Mouse (Mus musculus) limb, embryonic 14.5 days (tissue): ENCODE data around the gene Suds3. TPM values are rescaled to one million over a fixed set of nuclear protein-coding genes. Genes with fewer than 3 reads are reported as not detected.

Experiments used
- ATAC-seq: fragments of 200-750 bp; cut with Nextera tagmentation; 2 replicates; pipeline ENCODE4 v1.8.0; 2017; ENCODE audit warnings: low read depth, moderate number of reproducible peaks, moderate TSS enrichment; ENCODE audit not compliant: low FRiP score
- DNase-seq: peaks from one replicate; pipeline ENCODE4 v3.0.0-alpha.2; 2015; ENCODE audit warnings: low spot score
- H3K27ac ChIP-seq: fragments of 300-500 bp; sonication (generic); replicated peaks from 2 replicates; pipeline ENCODE4 v1.5.1; 2014; ENCODE audit warnings: low read depth, mild to moderate bottlenecking, low read length, moderate library complexity, mixed read lengths
- H3K27me3 ChIP-seq: fragments of 300-500 bp; sonication (generic); 2 replicates; pipeline ENCODE4 v1.6.1; 2014; ENCODE audit warnings: low read length, mixed read lengths; ENCODE audit not compliant: control insufficient read depth, insufficient read depth
- H3K36me3 ChIP-seq: fragments of 300-500 bp; sonication (generic); 2 replicates; pipeline ENCODE4 v1.6.1; 2014; ENCODE audit warnings: mild to moderate bottlenecking, low read length, moderate library complexity, mixed read lengths; ENCODE audit not compliant: control insufficient read depth, insufficient read depth
- H3K4me1 ChIP-seq: fragments of 300-500 bp; sonication (generic); 2 replicates; pipeline ENCODE4 v1.6.1; 2014; ENCODE audit warnings: antibody characterized with exemption, low read length, mixed read lengths; ENCODE audit not compliant: control insufficient read depth, insufficient read depth
- H3K4me2 ChIP-seq: fragments of 300-500 bp; sonication (generic); replicated peaks from 2 replicates; pipeline ENCODE4 v1.6.1; 2014; ENCODE audit warnings: low read depth, mild to moderate bottlenecking, low read length, moderate library complexity; ENCODE audit not compliant: severe bottlenecking
- H3K4me3 ChIP-seq: fragments of 300-500 bp; sonication (generic); replicated peaks from 2 replicates; pipeline ENCODE4 v1.5.1; 2014; ENCODE audit warnings: low read length
- H3K9ac ChIP-seq: fragments of 300-500 bp; sonication (generic); 2 replicates; pipeline ENCODE4 v1.6.1; 2014; ENCODE audit warnings: mild to moderate bottlenecking, low read depth, low read length, moderate library complexity; ENCODE audit not compliant: severe bottlenecking
- H3K9me3 ChIP-seq: fragments of 300-500 bp; sonication (generic); 2 replicates; pipeline ENCODE4 v1.6.1; 2016; ENCODE audit warnings: low read length; ENCODE audit not compliant: control insufficient read depth
- POLR2A ChIP-seq: fragments of 200-500 bp; IDR thresholded peaks from 2 replicates; pipeline ENCODE4 v1.8.0; 2012; ENCODE audit warnings: inconsistent platforms, mild to moderate bottlenecking, moderate library complexity, borderline replicate concordance; ENCODE audit not compliant: insufficient read depth, insufficient read length; ENCODE audit errors: extremely low read depth
- WGBS: fragments of 180-500 bp; shearing (Covaris S2); extraction: QIAGEN DNeasy Blood & Tissue Kit; methylation state at CpG from one replicate; pipeline ENCODE4 v1.1.7; 2014; 5-methylcytosine and 5-hydroxymethylcytosine counted together
- polyA plus RNA-seq, 2 experiments: library from polyadenylated mRNA; depleted of rRNA in 1 of 2; stranded (reverse) in 1 of 2; unstranded in 1 of 2; fragments of >200 nt; fragmentation: Nextera tagmentation in 1 of 2; extraction: Ambion mirVana in 1 of 2; gene quantifications; 2 replicates each; pipeline versions ENCODE4 v1.2.1 to v1.2.3; 2012 to 2014

Suds3 gene
- polyA plus RNA-seq, 2 experiments: 43.8 to 74.7 TPM

DNA sequence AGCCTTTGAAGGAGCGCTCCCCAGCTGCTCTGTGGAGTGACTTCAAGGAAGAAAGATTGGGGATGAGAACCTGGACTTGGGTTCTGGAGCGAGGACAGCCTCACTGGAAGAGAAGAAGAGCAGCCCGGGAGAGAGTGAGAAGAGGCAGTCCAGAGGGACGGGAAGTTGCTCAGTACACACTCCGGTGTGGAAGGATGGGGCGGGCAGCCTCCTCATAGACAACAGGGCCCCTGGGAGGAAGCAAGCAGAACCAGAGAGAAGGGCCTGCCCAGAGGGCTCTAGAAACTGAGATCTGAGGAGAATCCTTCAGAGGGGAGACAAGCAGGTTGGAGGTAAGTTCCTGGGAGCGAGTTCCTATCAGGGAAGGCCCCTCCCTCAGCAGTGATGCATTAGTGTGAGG, 24.5 kb upstream of the Suds3 start:
- H3K4me3 ChIP-seq: no peak overlapping the region
- no peak overlapping the region for H3K9ac ChIP-seq
- no peaks in the 10 kb centered on the region for H3K9me3 ChIP-seq
- H3K36me3 ChIP-seq: no peaks in the 10 kb centered on the region
- ATAC-seq: no peak
- peaks cover 7% of the 10 kb centered on the region for H3K4me1 ChIP-seq
- no peak for TF ChIP-seq POLR2A
- H3K27ac ChIP-seq: no peak overlapping the region
- no peak for DNase-seq
- H3K27me3 ChIP-seq: no peaks in the 10 kb centered on the region
- H3K4me2 ChIP-seq: no peak overlapping the region
- WGBS: 78% methylated on average over 7 of the region's 7 CpGs

DNA sequence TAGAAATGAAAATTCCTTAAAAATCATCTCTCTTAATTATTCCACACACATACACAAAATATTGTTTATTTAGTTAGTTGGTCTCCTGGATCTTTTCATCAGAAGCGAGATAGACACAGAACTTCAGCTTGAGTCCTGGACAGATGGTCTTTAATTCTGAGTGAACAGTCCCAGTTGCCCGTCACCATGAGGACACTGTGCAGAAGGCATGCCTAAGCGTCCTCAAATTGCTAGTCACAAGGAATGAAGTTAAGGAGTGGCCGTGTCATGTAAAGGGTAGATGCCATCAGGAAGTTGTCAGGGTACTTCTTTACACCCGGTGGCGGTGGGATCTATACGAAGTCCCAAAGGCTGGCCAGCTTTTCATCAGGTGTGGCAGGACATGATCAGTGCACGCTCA, 23.9 kb upstream of the Suds3 start:
- DNase-seq (no peak), ATAC-seq (no peak)
- H3K4me1 ChIP-seq: peaks cover 10% of the 10 kb centered on the region
- no peak overlapping the region for H3K27ac ChIP-seq
- no peak overlapping the region for H3K4me3 ChIP-seq
- TF ChIP-seq POLR2A: no peak
- WGBS: 72% methylated on average over 8 of the region's 8 CpGs
- H3K4me2 ChIP-seq: no peak overlapping the region
- no peaks in the 10 kb centered on the region for H3K36me3 ChIP-seq
- H3K27me3 ChIP-seq: no peaks in the 10 kb centered on the region
- no peaks in the 10 kb centered on the region for H3K9me3 ChIP-seq
- no peak overlapping the region for H3K9ac ChIP-seq

DNA sequence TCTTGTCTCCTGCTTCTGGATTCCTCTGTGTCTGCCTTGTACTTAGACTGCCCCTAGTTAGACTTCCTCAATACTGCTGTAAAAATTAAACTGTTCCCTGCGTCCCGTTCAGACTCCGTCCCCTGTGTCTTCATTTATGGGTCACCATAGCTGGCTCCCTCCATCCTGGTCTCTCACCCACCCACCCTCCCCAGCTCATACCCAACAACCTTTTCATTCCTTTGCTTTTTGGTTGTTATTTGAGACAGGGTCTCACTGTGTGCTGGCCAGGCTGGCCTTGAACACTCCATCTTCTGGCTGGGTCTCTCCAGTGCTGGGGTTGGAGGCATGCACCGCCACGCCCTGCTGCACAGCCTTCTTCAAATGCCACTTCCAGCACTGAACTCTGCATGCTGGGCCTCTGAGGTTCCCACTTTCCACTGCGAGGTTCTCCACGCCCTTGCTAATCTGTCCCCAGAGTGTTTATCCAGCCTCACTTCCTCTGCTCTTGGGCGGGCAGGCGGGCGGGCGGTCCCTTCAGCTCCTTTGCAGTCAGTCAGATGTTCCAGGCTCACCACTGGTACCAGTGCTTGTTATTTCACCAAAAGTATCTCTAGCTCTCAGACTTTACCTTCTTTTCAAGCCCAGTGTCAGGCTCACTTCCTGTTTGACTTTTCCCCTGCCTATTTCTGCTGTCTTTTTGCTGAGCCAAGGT, 22.5 kb upstream of the Suds3 start:
- no peaks in the 10 kb centered on the region for H3K9me3 ChIP-seq
- H3K4me3 ChIP-seq: no peak overlapping the region
- H3K4me2 ChIP-seq: no peak overlapping the region
- TF ChIP-seq POLR2A: no peak
- no peak overlapping the region for H3K27ac ChIP-seq
- peaks cover 13% of the 10 kb centered on the region for H3K4me1 ChIP-seq
- DNase-seq: no peak
- no peak for ATAC-seq
- no peak overlapping the region for H3K9ac ChIP-seq
- WGBS: 71% methylated on average over 11 of the region's 11 CpGs
- no peaks in the 10 kb centered on the region for H3K36me3 ChIP-seq
- H3K27me3 ChIP-seq: no peaks in the 10 kb centered on the region

DNA sequence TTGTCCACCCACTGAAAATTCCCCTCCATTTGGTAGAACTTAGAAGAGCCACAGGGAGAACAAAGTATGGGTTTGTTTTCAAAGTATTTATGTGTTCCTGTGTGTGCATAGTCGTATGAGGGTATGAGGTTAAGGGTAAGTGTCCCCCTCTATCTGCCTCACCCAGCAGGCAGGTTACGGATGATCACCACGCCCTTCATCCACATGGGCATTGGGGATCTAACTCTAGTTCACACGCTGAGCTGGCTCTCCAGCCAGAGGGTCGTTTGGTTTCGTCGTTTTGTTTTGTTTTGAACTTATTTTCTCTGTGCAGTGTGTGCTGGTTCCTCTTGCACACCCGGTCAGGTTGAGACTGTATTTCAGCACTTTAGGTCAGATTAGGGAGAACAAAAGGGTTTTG, 21.7 kb upstream of the Suds3 start:
- TF ChIP-seq POLR2A: no peak

DNA sequence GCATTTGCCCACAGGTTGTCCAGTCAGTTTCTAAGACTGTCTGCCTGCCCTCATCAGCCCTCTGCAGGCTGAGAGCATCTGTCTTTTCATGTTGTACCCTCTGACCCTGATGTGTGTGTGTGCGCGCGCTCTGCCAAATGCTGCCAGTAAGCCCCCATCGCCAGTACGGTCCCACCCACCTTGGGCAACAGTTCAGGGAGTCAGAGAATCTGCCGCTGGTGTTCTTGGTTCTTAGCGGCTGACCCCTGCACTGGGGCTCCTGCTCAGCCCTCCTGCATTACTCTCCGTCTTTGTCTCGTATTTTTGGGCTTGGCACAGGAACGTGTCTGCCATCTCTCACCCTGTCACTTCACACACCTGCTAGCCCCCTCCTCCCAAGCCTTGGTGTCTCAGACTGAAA, 21.1 kb upstream of the Suds3 start:
- no peaks in the 10 kb centered on the region for H3K36me3 ChIP-seq
- 44% methylated on average over 10 of the region's 10 CpGs for WGBS
- H3K27ac ChIP-seq: no peak overlapping the region
- peaks cover 13% of the 10 kb centered on the region for H3K4me1 ChIP-seq
- no peak overlapping the region for H3K4me3 ChIP-seq
- H3K27me3 ChIP-seq: no peaks in the 10 kb centered on the region
- H3K9me3 ChIP-seq: no peaks in the 10 kb centered on the region
- no peak overlapping the region for H3K4me2 ChIP-seq
- H3K9ac ChIP-seq: no peak overlapping the region
- ATAC-seq (no peak), DNase-seq (no peak)
- TF ChIP-seq POLR2A: no peak

More for the DNA sequence above, 21.7 kb upstream of the Suds3 start:
- DNase-seq (no peak), ATAC-seq (no peak)
- 81% methylated on average over 8 of the region's 8 CpGs for WGBS
- Histone ChIP-seq H3K4me3 (no peak overlapping the region), H3K9me3 (no peaks in the 10 kb centered on the region), H3K4me2 (no peak overlapping the region), H3K27ac (no peak overlapping the region), H3K27me3 (no peaks in the 10 kb centered on the region), H3K4me1 (peaks cover 13% of the 10 kb centered on the region), H3K36me3 (no peaks in the 10 kb centered on the region), H3K9ac (no peak overlapping the region)
